Mouse (Mus musculus): ENCODE measurements at regions not wholly inside any gene's neighbourhood (a gene's known extent, or its start where the extent isn't known, plus 50 kb on each side); places are given as distances from the start of the nearest gene placed in this dataset.

DNA sequence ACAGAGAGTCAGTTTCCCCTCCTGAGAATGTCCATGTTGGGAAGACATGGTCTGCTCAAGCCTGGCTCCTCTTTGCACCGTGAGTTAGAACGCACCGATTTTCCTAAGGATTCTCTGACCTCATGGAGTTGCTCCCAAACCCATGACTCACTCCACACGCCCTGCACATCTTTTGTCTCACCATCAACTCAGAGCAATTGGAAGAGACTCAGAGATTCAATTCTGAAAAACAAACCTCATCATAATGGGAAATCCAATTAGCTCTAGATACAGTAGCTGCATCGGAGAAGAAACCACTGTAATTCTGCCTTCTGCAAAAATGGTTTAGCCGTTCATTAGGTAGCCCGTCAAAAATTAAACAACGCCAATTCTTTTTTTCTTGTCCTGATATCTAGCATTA lies 200.6 kb upstream of the Tank start:
- TF ChIP-seq CTCF (IDR thresholded peaks at IDR 0.05; ENCODE audit: borderline replicate concordance, extremely low read depth, insufficient read depth, insufficient read length) = no peak
- TF ChIP-seq POLR2A (IDR thresholded peaks at IDR 0.05; ENCODE audit: borderline replicate concordance, extremely low read depth, insufficient read depth, insufficient read length, poor library complexity, severe bottlenecking) = no peak
